Mouse (Mus musculus) kidney, postnatal 4 days (tissue): ENCODE data around the gene Dlk1.

Experiments used
- DNase-seq, 2 experiments: peaks; one replicate each; pipeline ENCODE4 v3.0.0; 2021; ENCODE audit warnings: mixed read lengths in 2 of 2

Dlk1 gene

GRCm38 (mm10) chr12:109452592-109452991 is at the start of gene Dlk1:
Gene Dlk1, plus strand, starts transcription at chr12:109452823.
- no peak for DNase-seq

GRCm38 (mm10) chr12:109402943-109403342 is 49.7 kb upstream of the Dlk1 start:
- no peak for DNase-seq

GRCm38 (mm10) chr12:109403752-109404151 is 48.9 kb upstream of the Dlk1 start:
- no peak for DNase-seq

GRCm38 (mm10) chr12:109406018-109406417 is 46.6 kb upstream of the Dlk1 start:
- no peak for DNase-seq

GRCm38 (mm10) chr12:109410723-109411122 is 41.9 kb upstream of the Dlk1 start:
- DNase-seq = no peak

- no peak for DNase-seq
Measured at GRCm38 (mm10) chr12:109411172-109412070, 41.2 kb upstream of the Dlk1 start.

GRCm38 (mm10) chr12:109412071-109412440 is 40.6 kb upstream of the Dlk1 start:
- no peak for DNase-seq

GRCm38 (mm10) chr12:109412675-109413074 is 39.9 kb upstream of the Dlk1 start:
- DNase-seq = peak in 1 of 2 experiments; percentile 38

GRCm38 (mm10) chr12:109413321-109413720 is 39.3 kb upstream of the Dlk1 start:
- no peak for DNase-seq

GRCm38 (mm10) chr12:109416681-109417080 is 35.9 kb upstream of the Dlk1 start:
- no peak for DNase-seq

- peak in 1 of 2 experiments; percentile 24 for DNase-seq
Measured at GRCm38 (mm10) chr12:109417476-109418201, 35.0 kb upstream of the Dlk1 start.

GRCm38 (mm10) chr12:109420006-109420405 is 32.6 kb upstream of the Dlk1 start:
- DNase-seq = no peak

GRCm38 (mm10) chr12:109423163-109423562 is 29.5 kb upstream of the Dlk1 start:
- DNase-seq = no peak

- DNase-seq = no peak
Measured at GRCm38 (mm10) chr12:109423716-109424429, 28.8 kb upstream of the Dlk1 start.

- DNase-seq = peak in 1 of 2 experiments; percentile 41
Measured at GRCm38 (mm10) chr12:109424753-109425332, 27.8 kb upstream of the Dlk1 start.

- no peak for DNase-seq
Measured at GRCm38 (mm10) chr12:109425982-109426381, 26.6 kb upstream of the Dlk1 start.

GRCm38 (mm10) chr12:109432475-109433130 is 20.0 kb upstream of the Dlk1 start:
- no peak for DNase-seq

- DNase-seq = peak; percentile 72 to 82
Measured at GRCm38 (mm10) chr12:109436367-109436807, 16.2 kb upstream of the Dlk1 start.

GRCm38 (mm10) chr12:109436852-109437251 is 15.8 kb upstream of the Dlk1 start:
- no peak for DNase-seq

GRCm38 (mm10) chr12:109437559-109438350 is 14.9 kb upstream of the Dlk1 start:
- peak; percentile 89 to 91 for DNase-seq

GRCm38 (mm10) chr12:109438383-109438782 is 14.2 kb upstream of the Dlk1 start:
- DNase-seq = no peak
